Mouse (Mus musculus) cerebellum, postnatal 4 days (tissue): ENCODE data around the gene Psenen.

ENCODE experiments used
- DNase-seq, 2 experiments: peaks; one replicate each; pipeline ENCODE4 v3.0.0; 2022; ENCODE audit warnings: low spot score in 2 of 2, mixed read lengths in 1 of 2

Psenen gene

DNA sequence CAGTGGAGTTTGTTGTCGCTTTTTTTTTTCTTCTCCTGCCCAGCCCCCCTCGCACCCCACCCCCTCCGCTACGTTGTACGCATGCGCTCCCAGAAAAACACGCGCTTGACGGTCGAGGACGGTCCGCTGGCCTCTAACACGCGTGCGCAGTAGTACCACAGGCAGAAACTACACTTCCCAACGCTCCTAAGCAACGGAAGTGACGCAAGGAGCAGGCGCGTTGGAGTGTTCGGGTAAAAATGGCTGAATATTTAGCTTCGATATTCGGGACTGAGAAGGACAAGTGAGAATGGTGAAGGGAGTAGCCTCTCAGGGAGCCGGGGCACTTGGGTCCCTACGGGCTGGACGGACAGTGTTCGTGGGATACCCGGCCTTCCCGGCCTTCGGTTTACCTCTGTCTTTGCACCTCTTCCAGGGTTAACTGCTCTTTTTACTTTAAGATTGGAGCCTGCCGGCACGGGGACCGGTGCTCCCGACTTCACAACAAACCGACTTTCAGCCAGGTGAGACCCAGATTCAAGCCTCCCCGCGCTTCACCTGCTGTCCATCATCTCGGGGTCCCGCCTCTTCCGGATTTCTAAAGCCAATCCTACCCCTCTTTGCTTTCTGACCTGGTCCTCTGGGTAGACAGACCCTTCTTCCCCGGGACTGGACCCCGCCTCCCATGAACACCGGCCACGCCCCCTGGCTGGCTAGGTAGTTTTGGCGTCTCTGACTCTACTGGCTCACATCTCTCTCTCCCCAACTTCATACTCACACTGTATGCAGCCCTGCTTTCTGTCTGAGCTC lies at the start of gene Psenen, which contains the start of the genes U2af1l4 and Gm49396:
TSS of gene Psenen (minus strand) at position 511 of the 789 bp plus-strand sequence.
TSS of gene U2af1l4 (plus strand) at position 185 of the 789 bp plus-strand sequence.
TSS of gene Gm49396 (plus strand) at position 228 of the 789 bp plus-strand sequence.
- peak; percentile 89 to 95 for DNase-seq

DNA sequence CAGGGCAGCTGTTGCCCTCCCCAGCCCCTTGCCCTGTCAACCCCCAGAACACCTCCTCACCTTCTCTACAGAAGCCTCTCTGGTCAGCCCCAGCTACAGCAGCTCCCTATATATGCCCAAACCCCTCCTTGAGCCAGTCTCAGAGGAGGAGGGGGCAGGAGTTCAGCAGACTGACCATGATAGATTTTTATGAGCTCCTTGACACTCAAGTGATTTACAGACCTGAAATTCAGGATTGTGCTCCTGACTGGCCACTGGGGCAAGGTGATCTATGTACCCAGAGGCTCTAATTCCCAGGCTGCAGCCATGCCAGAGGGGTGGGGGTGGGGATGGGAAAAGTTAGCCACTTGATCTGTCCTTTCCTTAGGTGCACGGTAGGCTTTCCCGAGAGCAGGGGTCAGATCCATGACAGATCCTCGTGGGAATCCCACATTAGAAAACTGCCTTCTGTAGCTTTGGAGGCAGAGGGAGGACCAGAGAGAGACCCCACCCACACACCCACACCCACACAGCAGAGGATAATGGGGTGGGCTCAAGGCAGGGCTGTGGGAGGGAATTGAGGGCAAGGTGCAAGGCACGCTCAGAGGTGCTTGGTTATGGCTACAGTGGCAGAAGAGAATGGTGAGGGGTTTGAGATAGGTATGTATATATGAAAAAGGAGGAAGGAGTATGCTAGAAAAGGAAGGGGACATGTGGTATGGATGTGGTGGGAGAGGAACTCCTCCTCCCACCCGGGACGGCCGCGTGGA lies 49.4 kb upstream of the Psenen start, which contains the start of gene Upk1a:
TSS of gene Upk1a (minus strand) at position 194 of the 749 bp plus-strand sequence.
- DNase-seq = no peak

DNA sequence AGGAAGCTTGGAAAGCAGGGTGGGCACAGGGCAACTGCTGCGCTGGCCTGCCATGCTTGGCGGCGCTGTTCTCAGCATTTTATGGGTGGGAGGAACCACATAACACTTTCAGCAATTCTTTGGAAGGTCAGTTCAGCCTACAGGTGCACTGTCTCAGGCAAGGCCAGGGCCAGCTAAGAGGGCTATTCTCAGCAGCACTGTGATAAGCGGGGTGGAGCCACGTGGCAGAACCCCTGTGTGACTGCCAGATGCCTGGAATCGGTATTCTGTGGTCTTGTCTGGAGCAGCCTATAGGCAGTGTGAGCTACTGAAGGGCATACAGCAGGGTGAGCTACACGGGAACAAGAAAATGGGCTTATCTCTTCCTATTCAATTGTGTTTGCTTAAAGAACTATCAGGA lies 46.6 kb upstream of the Psenen start:
- DNase-seq = no peak

DNA sequence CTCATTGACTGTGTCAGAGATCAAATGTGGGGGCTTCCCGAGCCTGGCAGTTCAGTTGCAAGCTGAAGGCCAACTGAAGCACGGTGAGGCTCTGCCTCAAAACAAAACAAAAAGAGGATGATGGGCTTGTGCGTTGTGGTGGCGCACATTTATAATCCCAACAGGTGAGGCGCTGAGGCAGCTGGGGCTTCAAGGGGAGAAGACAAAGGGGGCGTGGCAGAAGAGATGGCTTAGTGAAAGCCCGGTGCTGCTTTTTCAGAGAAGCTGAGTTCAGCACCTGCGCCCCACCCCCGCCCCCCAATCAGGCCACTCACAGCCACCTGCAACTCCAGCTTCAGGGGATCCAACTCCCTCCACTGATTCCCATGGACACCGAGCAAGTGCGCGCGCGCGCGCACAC lies 45.0 kb upstream of the Psenen start:
- DNase-seq = no peak

DNA sequence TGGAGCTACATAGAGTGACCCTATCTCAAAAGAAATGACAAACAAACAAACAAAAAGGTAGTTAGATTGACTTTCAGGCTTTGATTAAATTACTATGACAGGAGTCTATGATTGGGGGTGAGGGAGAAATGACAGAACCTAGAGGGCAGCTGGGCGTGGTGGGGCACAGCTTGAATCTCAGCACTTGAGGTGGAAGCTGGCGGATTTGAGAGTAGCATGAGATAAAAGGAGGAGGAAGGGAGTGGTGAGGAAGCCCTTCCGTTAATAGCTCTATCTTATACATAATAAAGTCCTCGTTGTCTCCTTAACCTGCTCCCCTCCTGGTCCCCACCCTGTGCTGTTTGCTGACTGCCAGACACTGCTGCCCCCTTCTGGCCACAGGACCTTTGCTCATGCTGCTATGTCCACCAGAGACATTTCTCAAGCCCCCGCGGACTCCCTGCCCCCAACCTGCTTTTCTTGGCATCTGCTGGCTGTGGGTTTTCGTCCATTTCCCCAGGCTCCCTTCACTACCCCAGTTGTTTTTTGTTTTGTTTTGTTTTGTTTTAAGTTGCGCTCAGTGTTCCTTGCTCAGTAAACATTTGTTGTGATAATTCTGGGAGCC lies 44.4 kb upstream of the Psenen start:
- DNase-seq = peak; percentile 37 to 60

DNA sequence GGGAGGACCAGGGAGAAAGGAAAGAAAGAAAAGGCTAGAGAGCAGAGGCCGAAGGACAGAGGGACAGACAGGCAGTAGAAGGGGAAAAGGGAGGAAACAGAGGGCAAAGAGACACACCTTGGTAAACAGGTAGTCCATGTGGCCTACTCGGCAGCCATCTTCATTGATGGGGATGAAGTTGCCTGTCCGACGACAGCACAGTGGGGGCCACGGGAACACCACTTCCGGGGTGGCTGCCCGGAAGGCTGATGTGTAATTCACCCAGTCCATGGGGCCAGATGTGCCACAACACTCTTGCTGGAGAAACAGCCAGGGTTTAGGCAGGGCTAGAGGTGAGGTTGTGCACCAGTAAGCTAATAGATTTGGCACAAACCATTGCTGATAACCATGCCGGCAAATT lies 41.5 kb upstream of the Psenen start:
- DNase-seq = no peak

DNA sequence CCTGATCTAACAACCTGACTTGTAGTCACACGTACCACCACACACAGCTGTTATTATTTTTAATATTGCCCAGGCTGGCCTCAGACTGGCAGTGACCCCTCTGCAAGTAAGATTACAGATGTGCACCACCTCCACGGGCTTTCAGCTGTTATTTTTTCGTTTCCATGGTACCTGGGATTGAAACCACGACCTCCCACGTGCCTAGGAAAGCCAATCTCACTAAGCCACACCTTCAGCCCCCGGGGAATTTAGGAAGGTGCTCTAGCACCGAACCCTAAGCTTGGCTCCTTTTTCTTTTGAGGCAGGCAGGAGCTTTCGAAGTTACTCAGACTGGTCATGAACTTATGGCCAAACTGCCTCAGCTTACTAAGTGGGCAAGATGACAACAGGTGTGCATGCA lies 41.0 kb upstream of the Psenen start:
- DNase-seq = no peak

DNA sequence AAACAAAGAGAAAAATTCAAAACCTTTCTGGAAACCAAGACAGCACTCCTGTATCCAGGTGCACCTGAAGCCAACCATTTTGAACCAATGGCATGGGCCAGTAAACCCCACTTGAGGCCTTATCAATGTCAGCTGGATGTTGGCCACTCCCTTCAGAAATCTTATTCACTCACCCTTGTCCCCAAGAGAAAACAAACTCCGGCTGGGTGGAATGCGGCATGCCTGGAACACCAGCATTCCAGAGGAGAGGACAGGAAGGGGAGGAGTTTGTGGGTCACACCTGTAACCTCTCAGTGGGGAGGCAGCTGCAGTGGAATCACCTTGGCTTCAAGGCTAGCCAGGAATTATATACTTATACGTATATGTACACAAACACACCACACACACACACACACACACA lies 39.2 kb upstream of the Psenen start:
- DNase-seq = no peak

DNA sequence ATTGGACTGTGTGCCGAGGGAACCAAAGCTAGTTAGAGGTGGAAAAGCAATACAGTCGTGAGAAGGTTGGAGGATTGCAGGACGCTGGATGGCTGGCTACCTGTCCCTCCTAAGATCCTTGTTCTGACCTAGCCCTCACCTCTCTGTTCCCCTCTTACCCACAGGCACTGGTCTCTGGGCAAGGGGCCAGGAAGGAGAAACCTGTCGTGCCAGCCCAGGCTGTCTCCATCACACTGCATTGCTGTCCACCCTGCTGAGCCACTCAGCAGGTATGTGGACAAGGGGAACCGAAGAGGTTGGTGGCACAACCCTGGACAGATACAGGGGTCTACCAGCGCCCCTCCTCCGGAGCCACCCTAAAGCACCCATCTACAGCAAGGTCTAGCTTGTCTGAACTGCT lies 37.2 kb upstream of the Psenen start:
- DNase-seq = no peak

DNA sequence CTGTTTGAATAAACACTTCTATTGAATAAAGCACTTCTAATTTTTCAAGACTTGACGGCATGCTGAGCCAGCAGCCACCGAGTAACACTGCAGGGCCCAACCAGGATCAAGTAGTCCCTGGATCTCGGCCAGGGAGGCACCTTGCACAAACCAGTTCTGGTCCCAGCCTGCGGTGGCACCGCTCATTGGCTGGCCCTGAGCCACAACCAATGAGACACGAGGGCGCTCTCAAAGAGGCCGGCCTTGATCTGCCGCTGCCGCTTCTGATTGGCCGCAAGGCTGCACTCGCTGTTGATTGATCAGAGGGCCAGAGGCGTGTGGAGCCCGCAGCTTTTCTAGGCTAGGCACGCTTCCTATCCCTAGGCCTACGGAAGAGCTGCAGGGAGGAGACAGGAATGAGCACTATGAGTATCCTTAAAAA lies 36.5 kb upstream of the Psenen start:
- peak; percentile 79 to 90 for DNase-seq

DNA sequence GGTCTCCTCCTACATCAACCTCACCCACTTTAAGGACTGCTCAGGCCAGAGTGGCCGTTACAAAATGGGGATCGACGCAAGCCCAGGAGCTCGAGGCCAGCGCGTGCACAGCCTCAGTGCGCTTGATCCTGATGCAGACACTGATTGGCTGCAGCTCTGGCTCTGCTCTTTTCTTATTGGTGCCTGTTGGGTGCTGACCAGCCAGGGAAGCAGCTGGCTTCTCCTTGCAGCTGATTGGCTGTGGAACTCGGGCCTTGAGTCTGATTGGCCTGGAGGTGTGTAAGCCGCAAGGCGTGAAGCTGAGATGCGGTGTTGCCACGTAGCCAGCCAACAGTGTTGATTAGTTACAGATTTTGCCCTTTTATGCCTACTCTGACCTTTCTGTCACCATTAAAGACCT lies 35.4 kb upstream of the Psenen start, which contains the start of gene Zbtb32:
TSS of gene Zbtb32 (minus strand) at position 124 of the 400 bp plus-strand sequence.
- no peak for DNase-seq

DNA sequence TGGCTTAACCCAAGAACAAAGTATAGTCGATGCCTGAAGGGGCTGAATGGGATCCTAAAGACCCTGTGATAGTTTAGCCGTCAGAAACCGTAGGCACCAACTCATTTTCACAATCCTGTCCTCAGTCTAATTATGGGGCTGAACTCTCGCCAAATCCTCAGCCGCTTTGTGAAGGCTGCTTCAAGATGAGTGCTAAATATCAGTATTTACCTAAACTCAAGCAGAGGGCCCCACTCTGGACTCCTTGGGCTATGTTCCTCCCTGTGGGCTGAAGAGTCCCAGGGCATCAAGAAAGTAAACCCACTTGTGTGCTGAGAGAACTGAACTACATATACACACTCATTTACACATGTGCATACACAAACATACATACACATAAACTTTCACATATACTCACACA lies 33.4 kb upstream of the Psenen start:
- DNase-seq = no peak

DNA sequence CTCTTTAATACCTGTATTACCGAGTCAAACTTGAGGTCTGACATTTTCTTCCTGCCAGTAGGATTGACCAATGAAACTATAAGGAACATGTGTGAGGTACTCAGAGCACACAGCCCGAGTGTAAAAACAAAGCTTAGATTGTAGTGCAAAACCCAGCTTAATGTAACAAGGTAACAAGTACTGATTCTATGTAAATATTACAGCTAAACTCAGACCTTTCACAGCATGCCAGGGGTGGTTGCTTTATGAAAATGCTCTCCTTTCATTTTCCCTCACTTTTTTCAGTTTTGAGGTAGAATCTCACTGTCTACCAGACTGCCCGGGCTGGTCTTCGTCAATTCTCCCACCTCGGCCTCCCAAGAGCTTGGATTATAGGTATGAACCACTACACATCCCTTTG lies 32.7 kb upstream of the Psenen start:
- DNase-seq = no peak

DNA sequence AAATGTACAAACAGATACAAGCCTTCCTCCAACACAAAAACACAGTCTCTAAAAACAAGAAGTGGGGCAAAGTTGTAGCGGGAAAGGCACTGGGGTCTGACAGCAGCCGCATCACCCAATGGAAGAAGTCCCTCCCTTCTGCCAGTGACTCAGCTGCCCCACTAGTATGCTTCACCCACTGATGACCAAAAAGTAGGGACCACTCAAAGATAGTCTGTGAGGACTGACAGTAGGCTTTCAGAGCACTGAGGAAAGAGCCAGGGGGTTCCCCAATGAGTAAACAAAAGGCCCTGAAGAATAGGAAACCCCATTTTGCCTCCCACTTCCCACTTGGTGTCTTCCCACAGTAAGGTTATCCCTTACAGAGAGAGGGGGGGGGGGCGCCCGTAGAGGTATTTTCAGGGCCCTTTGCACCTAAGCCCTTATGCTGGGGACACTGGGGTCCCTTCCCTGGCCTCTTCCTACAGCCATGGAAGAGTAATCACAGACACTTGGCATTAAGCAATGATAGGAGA lies 31.1 kb upstream of the Psenen start:
- no peak for DNase-seq

DNA sequence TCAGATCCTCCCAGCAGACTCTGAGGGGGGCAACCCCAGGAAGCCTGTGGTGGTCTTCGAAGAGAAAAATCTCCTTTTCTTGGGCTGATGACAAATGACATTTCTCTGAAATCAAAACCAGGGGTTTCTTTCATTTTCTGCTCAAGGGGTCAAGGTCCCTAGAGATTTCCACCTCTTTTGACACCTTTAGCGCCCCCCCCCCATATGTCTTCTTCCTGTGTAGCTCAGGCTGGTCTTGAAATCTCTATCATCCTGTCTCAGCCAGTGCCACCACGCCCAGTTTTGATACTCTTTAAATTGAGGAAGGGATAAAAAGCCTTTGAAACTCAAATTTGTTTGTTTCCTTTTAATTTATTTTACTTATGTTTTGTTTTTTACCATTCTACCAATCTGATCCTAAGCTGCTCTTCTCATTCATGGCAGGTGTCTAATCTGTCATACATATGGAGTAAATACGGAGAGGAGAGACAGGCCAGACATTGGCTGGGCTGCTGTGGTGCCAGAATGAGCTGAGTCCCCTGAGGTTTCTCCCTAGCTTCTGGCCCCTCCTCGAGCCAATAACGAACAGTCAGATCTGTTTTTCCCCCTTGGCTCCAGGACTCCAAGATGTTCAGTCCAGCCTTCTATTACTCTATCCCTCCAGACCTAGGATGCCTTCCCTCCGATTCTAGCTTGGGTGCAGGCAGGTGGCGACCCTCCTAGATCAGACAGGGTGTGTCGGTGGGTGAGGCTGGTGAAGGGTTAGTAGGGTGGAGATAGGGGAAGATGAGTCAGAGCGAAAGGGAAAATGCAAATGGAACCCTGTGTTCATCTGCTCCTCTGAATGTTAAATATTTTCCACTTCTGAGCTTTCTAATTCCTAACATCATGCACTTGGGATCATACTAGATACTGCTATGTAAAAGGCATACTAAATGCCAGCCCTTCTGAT lies 30.4 kb upstream of the Psenen start:
- DNase-seq = no peak

DNA sequence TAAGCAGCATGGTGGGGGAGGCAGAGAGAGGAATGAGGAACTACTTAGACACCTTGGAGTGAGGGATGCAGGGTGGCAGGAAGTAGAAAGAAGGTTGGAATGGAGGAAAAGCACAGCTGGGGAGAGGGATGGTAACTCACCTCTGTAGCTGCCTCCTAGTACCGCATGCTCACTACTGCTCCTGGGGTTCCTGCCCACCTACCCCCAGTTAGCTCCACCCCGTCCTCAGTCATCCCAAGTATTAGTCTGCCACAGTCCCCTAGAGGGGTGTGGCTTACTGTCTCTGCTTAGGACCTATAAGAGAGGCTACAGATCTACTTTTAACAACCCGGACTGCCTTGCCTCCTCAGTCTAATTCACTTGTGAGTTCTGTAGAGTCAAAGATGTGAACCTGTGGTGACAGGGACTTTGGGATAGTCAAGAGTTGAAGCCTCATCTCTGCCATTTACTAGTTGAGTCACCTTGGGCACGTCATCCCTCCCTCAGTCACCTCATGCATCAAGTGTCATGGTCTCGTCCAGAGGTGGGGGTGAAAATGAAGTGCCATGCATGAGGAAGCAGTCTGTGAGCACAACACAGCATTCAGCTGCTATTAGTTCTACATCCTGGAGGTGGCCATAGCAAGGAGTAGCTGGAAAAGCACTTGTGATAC lies 29.5 kb upstream of the Psenen start:
- no peak for DNase-seq

DNA sequence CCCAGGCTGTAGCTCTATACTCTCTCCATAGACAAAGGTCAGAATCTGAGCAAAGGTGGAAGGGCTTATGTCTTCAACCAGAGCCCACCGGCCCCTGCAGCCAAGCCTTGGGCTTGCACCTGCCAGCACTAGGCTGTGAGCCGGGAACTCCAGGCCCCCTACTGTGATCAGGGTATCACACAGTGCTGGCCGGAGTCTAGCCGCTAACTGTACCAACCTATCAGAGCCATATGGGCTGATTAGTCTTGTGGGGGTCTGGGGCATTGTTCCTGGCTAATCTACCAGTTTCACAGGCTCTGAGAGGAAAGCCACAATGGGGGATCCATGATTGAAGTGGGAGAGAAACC lies 28.2 kb upstream of the Psenen start:
- no peak for DNase-seq

DNA sequence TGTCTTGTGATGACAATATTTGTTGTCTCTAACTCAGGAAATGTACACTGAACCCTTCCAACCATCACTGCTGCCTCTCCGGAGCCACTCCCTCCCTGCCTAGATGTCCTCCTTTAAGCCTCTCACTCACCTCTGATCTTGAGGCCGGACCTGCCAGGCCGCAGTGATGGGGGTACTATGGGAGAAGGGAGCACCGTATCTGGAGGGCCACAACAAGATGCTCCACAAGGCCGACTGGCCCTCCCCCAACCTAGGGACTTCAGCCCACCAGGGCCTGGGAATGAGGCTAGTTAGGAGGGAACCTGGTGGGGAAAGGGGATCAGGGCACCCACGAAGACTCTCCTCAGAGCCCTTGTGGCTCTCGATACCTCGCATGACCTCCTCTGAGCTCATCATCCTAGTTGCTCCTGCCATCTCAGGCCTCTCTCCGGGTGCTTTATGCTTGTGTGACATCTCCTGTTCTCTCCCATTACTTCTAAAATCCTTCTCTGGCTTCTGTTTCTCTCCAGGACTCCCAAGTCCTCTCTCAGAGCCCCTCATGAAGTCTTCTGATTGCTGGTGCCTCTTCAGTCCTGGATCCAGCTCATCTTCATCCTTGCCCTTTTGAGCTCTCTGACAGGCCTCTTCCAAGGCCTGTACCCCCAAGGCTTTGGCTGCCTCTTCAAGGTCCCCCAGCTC lies 27.6 kb upstream of the Psenen start:
- DNase-seq = no peak

DNA sequence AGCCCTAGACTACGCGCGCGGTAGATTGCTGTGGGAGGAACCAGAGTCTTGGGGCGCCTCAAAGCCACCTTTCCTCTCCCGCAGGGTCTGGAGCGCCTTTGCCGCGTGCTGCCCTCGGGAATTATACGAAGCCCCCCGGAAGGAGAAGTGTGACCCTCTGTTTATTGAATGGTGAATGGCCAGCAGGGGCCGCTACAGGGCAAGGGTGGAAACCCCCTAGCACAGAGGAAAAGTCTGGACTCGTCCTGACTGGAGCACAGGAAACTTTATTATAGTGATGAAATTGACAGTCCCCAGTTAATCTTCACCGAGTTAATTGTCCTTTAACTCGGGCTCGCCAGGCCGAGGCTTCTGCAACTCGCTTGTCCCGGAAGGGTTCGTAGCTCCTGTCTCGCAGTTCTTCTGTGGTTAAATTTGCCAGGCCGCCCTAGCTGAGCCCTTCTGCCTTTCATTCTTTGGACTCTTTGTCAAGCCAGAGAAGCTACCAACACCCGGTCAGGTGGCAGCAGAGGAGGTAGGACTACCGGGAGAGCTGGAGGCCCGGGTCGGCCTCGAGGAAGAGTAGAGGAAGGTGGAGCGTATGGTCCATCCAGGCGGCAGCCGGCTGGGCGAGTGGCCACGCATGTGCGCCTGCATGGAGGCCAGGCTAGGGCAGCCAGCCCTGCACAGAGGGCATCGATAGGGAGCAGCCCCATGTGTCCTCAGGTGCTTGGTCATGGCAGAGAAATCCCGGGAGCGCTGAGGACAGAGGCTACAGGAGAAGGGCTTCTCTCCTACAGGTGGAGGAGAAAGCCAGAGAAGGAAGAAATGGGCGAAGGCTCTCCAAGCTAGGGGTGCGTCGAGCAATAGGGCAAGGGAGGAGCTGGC lies 26.2 kb upstream of the Psenen start:
- DNase-seq = peak; percentile 71 to 90
